In the genomic region with DNA sequence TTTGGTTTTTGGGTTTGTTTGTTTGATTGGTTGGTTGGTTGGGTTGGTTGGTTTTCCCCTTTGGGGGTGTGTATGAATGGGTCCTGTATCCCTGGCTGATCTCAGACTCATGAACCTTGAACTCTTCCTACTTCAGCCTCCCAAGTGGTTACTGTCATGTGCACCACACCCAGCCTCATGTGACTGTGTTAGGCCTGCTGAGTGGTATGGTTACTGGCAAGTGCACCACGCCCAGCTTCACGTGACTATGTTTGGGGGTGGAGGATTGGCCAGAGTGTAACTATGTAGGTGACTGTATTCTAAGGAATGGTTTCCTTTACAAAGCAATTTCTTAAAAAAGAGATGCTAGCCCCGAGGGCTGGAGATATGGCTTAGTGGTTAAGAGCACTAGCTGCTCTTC, we compare ENCODE assay signal across 14 mouse cellular contexts. TPM values are rescaled to one million over a fixed set of nuclear protein-coding genes. Genes with fewer than 3 reads are reported as not detected.
A peak's percentile ranks its signal among the peaks of the same experiment; 100 is the strongest.
DNase-seq lines count a peak whose midpoint lies in the region; ATAC-seq and TF ChIP-seq lines count a peak whose summit lies in the region.
"Had no signal": no experiment of that assay in that cellular context is flagged by ENCODE, and none has a peak within 500 bp of the region (broad histone marks: within the 10 kb centered on the region; RNA-seq: fewer than 3 reads in every experiment).

No protein-coding gene starts in this region.

- H3K27ac ChIP-seq in heart, embryonic 12.5 days (ENCODE audit: poor library complexity, severe bottlenecking), result no peak overlapping the region
- H3K27ac ChIP-seq in heart, adult 2 months, result no peak overlapping the region
- H3K27ac ChIP-seq: embryonic facial prominence, embryonic 15.5 days; heart, embryonic 15.5 days had no signal

- 0 out of 2 replicates have a peak, but pooled peaks cover 3% of the 10 kb centered on the region for H3K9me3 ChIP-seq in heart, embryonic 12.5 days (replicated peaks)
- H3K9me3 ChIP-seq in G1E (replicated peaks), result no peaks in the 10 kb centered on the region
- H3K9me3 ChIP-seq: embryonic facial prominence, embryonic 15.5 days; heart, embryonic 15.5 days had no signal

- no peak overlapping the region for H3K4me2 ChIP-seq in heart, embryonic 12.5 days
- H3K4me2 ChIP-seq: embryonic facial prominence, embryonic 15.5 days; heart, embryonic 15.5 days had no signal

- no peaks in the 10 kb centered on the region for H3K79me2 ChIP-seq in heart, adult 2 months (replicated peaks; ENCODE audit: control insufficient read depth, insufficient read depth, low read length)

- no peaks in the 10 kb centered on the region for H3K27me3 ChIP-seq in heart, embryonic 12.5 days (replicated peaks)
- no peaks in the 10 kb centered on the region for H3K27me3 ChIP-seq in heart, adult 2 months (ENCODE audit: control insufficient read depth, insufficient read depth, low read length)
- peaks cover 13% of the 10 kb centered on the region; the same call in 1 of the 2 replicates for H3K27me3 ChIP-seq in G1E (ENCODE audit: insufficient read depth, low read length)
- H3K27me3 ChIP-seq: embryonic facial prominence, embryonic 15.5 days; heart, embryonic 15.5 days had no signal

- TF ChIP-seq POLR2A in heart, adult 2 months (IDR thresholded peaks at IDR 0.05; ENCODE audit: insufficient read depth, low read depth, low read length), result no peak

- no peaks in the 10 kb centered on the region for H3K36me3 ChIP-seq in heart, embryonic 12.5 days
- H3K36me3 ChIP-seq in heart, adult 2 months (ENCODE audit: control insufficient read depth, insufficient read depth, low read length), result peaks cover 7% of the 10 kb centered on the region
- H3K36me3 ChIP-seq in G1E (replicated peaks), result no peaks in the 10 kb centered on the region
- H3K36me3 ChIP-seq: embryonic facial prominence, embryonic 15.5 days; heart, embryonic 15.5 days had no signal

- no peak overlapping the region for H3K9ac ChIP-seq in heart, embryonic 12.5 days
- H3K9ac ChIP-seq in heart, adult 2 months (ENCODE audit: low read depth, low read length), result no peak overlapping the region
- H3K9ac ChIP-seq: embryonic facial prominence, embryonic 15.5 days; heart, embryonic 15.5 days had no signal

- ATAC-seq in heart, embryonic 12.5 days (ENCODE audit: insufficient number of reproducible peaks, low FRiP score), result peak; percentile 92
- ATAC-seq in G1E (ENCODE audit: extremely low read depth, insufficient number of reproducible peaks, low FRiP score, poor library complexity, severe bottlenecking), result peak; percentile 69
- peak; percentile 63; the same call in 1 of the 2 replicates for ATAC-seq in monocyte, adult 5-6 weeks (replicated peaks; ENCODE audit: insufficient number of reproducible peaks, low FRiP score, low TSS enrichment, poor library complexity, severe bottlenecking)

- intact Hi-C loops in heart, adult 2 months (cut with DNase I), result no loop called here
- intact Hi-C loops in left cerebral cortex, postnatal 14 days (cut with DNase I), result no loop called here

- no peak for TF ChIP-seq CTCF in heart, adult 2 months (IDR thresholded peaks at IDR 0.05)
- no peak for TF ChIP-seq CTCF in G1E (IDR thresholded peaks at IDR 0.05; ENCODE audit: low read depth, low read length)

- TF ChIP-seq EP300 in heart, adult 2 months (IDR thresholded peaks at IDR 0.05; ENCODE audit: insufficient read depth, low read depth, low read length), result no peak

- 87% methylated on average over 3 of the region's 3 CpGs for WGBS in heart, embryonic 12.5 days
- 86% methylated on average over 3 of the region's 3 CpGs for WGBS in heart, adult 2 months

- no peak overlapping the region for H3K4me3 ChIP-seq in heart, embryonic 12.5 days
- H3K4me3 ChIP-seq in heart, adult 2 months, result no peak overlapping the region
- H3K4me3 ChIP-seq in G1E (ENCODE audit: low read depth, low read length), result no peak overlapping the region; the same call in 1 of the 2 replicates
- H3K4me3 ChIP-seq: embryonic facial prominence, embryonic 15.5 days; heart, embryonic 15.5 days had no signal

- H3K4me1 ChIP-seq in heart, embryonic 12.5 days (replicated peaks), result peaks cover 7% of the 10 kb centered on the region; the same call in 1 of the 2 replicates
- H3K4me1 ChIP-seq in heart, adult 2 months (ENCODE audit: control insufficient read depth, insufficient read depth, low read length), result no peaks in the 10 kb centered on the region; the same call in 1 of the 2 replicates
- peaks cover 35% of the 10 kb centered on the region for H3K4me1 ChIP-seq in G1E (ENCODE audit: insufficient read depth, low read depth, low read length)
- H3K4me1 ChIP-seq: embryonic facial prominence, embryonic 15.5 days; heart, embryonic 15.5 days had no signal

- DNase-seq in heart, adult 2 months, result no peak
- DNase-seq in G1E (ENCODE audit: low spot score) (no peak), liver (peak; percentile 75)
- DNase-seq in urinary bladder, adult 18-20 months (ENCODE audit: low spot score in 2 of 2), result no peak
- no peak for DNase-seq in right cerebral cortex, postnatal 14 days
- no peak for DNase-seq in left cerebral cortex, postnatal 14 days (ENCODE audit: low spot score in 2 of 2)
- DNase-seq: cerebellum, postnatal 25 days; kidney, postnatal 4 days; lung, postnatal 4 days had no signal

RNA-seq across cellular contexts. Expression of a gene that starts 16.9 kb away (rescaled TPM):
- polyA plus RNA-seq in heart, embryonic 12.5 days (2016; fragmentation: Nextera tagmentation; extraction: Ambion mirVana), result 11.4 and 13.4 TPM in 2 replicates
- 10 to 100 TPM; 37.4 to 46.9 TPM for total RNA-seq in heart, adult 2 months (2021)
- 10.5 and 14.1 TPM in 2 replicates for polyA plus RNA-seq in heart, adult 2 months (2012; rRNA removed)
- 109 and 152 TPM in 2 replicates for total RNA-seq in G1E (2014; fragmentation: Nextera tagmentation)
- total RNA-seq in G1E (2017), result 14.0 and 16.6 TPM in 2 replicates
- polyA plus RNA-seq in G1E (2012), result 50.3 and 51.3 TPM in 2 replicates
- total RNA-seq in monocyte, adult 5-6 weeks (2017), result 20.1 to 35.3 TPM (median 31.2 TPM) in 3 replicates
- total RNA-seq in left cerebral cortex, postnatal 14 days (2021), result 10 to 100 TPM in 1 of 2 experiments, 1 to 10 TPM in 1; 6.7 to 12.0 TPM

RNA-seq across cellular contexts. Expression of a gene that starts 53.2 kb away (rescaled TPM):
- polyA plus RNA-seq in heart, embryonic 12.5 days (2016; fragmentation: Nextera tagmentation; extraction: Ambion mirVana), result 0.18 and 0.26 TPM in 2 replicates
- not detected for total RNA-seq in heart, adult 2 months (2021)
- polyA plus RNA-seq in heart, adult 2 months (2012; rRNA removed), result 0.20 and 0.29 TPM in 2 replicates
- total RNA-seq in G1E (2014; fragmentation: Nextera tagmentation), result not detected in 2 replicates
- total RNA-seq in G1E (2017), result not detected in 2 replicates
- not detected in 2 replicates for polyA plus RNA-seq in G1E (2012)
- total RNA-seq in monocyte, adult 5-6 weeks (2017), result not detected in 3 replicates
- not detected for total RNA-seq in left cerebral cortex, postnatal 14 days (2021)
- total RNA-seq: left cerebral cortex, postnatal 36 days had no signal
